Mouse (Mus musculus) thymus, postnatal 25 days (tissue): ENCODE measurements around the gene Rgs19.
A peak's percentile ranks its signal among the peaks of the same experiment; 100 is the strongest.

ENCODE experiments used
- DNase-seq: peaks from one replicate; pipeline ENCODE4 v3.0.0; 2022

The Rgs19 gene

DNA sequence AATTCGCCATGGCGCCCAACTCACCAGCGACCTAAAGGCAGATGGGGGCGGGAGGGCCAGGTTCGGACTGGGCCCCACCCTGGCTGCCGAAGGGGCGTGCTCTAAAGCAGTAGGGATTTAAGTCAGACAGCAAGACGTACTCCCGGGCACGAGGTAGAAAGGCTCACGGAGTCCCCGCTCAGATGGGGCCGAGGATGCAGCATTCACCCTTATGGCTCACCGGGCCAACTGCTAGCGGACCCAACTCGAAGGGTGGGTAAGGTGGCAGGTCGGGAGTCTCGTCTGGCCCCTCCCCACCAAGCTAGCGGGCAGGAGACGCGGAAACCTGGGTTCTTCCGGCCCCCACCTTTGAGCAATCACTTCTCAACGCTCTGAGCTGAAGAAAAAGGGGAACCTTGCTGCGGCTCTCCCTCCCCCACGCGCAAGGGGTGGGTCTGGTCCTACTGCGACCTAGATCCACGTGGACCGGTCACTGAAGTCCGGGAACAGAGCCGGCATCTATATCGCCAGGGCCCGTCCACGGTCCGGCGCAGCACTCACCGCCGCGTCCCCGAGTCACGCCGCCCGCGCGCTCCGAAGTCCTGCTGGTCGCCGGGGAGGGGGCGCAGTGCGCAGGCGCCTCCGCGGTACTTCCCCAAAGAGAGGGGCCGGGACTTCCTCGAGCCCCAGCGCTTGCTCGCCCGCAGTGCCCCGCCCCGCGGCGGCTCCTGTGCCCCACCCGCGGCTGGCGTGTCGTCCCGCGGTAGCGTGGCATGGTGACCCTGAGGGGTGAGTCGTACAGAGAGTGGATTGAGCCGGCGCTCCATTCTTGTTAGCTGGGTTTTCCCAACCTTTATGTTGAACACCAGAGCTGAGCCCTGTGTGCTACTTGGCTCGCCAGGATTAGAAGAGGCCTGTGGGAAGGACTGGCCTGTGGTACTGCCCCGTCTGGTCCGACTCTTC, at the start of gene Rgs19:
Gene Rgs19, minus strand, starts transcription at position 639 of the 942 bp plus-strand sequence.
- peak; percentile 92 for DNase-seq

DNA sequence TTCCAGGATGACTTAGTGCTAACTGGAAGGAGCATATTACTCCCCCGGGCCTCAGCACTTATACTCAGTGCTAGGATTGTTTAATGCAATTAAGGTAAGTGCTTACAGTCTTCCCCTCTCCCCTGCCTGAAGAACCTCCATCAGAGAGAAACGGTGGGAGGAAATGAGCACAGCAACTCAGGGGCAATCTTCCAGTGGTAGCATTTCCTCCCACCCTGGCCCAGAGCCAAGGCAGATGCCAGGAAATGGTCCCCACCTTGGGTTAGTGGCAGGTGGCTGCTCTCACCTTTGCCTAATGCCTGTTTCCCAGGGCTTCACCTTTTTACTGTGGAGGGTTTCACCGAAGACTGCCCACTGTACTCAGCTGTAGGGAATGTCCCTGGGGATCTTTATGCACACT, 36.3 kb upstream of the Rgs19 start:
- DNase-seq, result peak; percentile 53

DNA sequence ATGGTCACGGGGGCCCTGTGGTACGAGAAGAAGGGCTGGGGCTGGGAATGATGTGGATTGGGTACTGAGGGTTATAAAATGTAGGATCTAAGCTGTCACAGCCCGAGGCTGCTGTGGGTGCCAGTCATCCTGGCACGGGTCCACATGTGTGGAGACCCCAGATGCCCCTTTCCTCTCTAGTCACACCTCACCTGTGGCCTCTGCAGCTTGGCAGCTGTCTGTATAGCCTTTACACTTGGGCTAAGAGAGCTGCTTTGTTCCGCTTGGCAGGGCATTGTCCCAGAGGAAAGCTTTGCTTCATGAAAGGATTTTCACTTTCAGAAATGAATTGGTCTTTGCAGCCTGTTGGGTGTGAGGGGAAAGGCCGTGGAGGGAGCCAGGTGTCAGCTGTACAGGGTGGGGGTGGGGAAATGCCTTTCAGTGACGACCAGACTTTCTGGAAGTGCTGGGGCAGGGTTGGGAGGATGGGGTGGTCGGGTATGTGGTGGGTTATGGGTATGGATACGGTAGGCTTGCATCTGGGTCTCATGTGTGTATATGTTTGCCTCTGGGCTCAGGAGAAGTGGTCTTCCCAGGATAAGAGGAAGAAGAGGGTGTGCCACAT, 34.0 kb upstream of the Rgs19 start:
- DNase-seq, result no peak

DNA sequence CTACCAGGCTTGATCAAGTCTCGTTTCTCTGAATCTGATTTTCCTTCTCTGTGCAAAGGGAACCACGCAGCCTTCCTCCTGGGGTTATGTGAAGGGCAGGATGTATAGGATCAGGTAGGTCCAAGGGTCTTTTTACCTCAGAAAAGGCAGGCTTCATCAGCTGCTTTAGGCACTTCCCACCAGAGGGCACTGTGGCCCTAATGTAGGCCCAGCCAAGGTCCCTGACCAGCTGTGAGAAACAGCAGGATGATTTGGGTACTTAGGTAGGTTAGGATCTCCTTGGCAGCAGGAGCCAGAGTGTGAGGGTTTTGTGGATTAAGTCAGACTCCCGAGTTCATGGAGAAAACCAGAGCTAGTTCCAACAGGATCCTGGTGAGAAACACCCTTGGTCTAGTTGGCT, 28.4 kb upstream of the Rgs19 start:
- peak; percentile 30 for DNase-seq

DNA sequence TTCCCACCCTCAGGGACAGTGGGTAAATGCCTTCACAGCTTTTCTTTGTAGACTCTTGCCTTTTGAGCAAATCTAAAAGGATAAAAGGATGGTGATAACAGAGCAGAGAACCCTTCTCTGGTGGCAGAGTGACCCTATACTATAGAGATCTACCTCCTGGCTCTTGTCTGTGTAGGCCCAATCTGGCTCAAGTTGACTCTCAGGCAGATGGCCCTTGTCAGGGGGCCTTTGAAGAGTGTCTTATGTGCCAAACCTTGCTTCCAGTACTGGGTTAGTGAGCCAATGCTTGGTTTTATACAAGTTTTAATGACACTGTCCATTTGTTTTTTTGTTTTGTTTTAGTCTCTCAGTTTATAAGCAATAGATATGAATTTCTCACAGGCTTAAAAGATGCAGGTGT, 27.4 kb upstream of the Rgs19 start:
- DNase-seq, result no peak

DNA sequence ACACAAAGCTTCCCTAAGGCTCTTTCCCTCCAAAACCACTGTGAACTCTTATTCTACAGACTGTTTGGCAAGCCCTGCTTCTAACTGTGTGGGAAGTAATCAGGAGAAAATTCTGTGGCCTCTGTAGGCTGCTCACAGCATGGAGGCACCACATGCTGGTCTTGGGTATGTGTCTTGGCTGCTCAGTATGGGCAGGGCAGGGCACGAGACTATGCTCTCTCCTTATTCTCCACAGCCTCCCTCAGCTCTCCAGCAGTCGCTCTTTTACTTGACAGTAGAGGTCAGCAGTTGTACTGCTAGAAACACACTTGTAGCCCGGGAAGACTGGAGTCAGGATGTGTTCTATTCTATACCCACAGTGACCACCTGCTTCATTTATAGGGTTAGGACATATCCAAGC, 26.3 kb upstream of the Rgs19 start:
- DNase-seq, result no peak

DNA sequence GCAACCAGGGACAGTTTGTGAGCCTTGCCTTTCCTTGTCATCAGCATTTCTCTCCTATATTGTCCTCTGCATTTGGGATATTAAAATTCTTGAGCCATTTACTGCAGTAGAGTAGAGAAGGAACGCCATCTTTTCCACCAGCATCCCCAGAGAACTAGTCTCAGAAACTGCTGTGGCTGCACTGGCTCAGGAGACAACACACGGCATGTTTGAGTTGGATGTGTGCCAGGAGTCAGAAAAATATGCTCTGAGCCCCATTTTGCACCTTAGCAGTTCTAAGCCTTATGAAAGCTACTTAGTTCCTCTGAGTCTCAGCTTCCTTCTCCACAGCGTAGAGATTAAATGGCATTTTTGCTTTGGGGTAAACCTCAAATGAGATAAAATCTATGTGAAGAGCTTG, 23.2 kb upstream of the Rgs19 start:
- no peak for DNase-seq

DNA sequence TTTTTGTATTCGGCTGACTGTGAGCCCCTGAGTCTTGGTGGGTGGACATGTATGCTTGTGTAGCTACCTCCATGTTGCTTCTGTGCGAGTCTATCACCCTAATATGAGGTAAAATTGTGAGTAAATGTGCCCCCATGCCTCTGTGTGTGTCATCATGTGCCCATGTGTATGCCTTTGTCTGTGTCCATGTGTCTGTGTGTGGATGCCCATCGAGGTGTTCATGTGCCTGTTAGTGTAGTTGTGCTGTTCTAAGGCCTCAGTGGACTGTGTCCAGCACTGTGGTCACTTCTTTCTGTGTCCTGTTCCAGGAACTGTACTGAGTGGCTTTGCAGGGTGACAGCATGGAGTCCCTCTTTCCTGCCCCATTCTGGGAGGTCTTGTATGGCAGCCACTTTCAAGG, 21.6 kb upstream of the Rgs19 start:
- DNase-seq, result no peak

DNA sequence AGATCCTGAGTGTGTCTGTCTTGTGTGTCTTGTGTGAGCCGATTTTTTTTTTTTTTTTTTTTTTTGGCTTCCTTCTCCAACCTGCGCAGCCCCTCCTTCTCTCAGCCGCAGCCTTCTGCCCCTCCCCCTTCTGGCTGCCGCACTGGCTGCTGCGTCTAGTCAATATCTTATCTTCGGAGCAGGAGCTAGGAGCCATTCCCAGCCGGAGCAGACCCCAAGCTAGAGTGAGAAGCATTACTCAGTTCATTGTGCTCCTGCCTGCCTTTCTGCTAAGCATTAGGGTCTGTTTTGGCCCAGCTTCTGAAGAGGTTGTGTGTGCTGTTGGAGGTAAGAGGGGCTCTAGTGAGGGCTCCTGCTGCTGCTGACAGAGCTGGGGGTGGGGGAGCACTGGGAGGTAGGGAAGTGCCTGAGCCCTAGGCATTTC, 21.1 kb upstream of the Rgs19 start, which contains the start of gene Oprl1:
Gene Oprl1, plus strand, starts transcription at position 114 of the 424 bp plus-strand sequence.
- DNase-seq, result peak; percentile 25

DNA sequence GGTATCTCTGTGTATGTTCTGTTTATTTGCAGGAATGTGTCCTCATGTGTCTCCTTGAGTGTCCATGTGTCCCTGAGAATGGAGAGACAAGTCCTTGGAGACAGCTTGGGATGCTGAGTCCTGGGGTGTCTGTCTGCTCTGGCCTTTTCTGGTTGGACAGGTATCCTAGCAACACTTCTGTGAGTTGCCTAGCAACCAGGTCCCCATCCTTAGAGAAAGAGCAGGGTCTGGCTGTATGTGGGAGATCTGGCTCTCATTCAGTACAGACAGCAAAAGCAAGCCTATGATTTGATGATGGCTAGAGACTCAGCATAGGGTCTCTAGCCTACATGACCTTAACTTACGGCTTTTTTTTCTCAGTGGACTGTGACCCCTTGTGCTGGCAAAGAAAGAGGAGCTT, 20.0 kb upstream of the Rgs19 start:
- no peak for DNase-seq

DNA sequence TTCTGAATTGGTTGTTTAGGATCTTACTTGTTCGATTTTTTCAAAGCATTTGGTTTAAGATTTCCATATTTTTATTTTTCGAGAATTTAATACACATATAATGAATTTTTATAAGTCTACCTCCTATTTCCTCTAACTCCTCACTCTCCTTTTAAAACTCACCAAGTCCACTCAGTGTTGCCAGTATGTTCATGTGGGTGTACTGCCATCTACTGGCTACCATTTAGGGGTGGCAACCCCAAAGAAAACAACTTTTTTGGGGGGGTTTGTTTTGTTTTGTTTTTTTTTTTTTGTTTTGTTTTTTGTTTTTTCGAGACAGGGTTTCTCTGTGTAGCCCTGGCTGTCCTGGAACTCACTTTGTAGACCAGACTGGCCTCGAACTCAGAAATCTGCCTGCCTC, 12.9 kb upstream of the Rgs19 start:
- peak; percentile 35 for DNase-seq

DNA sequence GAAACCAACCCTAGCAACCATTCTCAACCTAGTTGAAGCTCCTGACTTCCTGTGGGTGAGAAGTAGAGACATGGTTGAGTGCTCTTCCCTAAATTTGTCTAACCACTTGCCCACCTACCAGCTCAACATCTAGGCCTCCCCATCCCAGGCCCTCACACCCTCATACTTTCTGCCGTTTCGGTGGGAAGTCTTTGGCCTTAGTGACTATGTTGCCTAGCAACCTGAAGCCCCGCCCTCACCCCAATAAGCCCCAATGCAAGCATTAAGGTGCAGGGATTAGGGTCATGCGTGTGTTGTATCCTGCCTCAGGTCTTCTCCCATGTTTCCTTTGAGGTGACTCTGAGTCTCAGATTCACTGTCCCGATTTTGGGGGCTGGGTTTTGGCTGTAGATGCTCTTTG, 4.5 kb upstream of the Rgs19 start, which contains the start of gene Lkaaear1:
Gene Lkaaear1, minus strand, starts transcription at position 202 of the 400 bp plus-strand sequence.
- no peak for DNase-seq

DNA sequence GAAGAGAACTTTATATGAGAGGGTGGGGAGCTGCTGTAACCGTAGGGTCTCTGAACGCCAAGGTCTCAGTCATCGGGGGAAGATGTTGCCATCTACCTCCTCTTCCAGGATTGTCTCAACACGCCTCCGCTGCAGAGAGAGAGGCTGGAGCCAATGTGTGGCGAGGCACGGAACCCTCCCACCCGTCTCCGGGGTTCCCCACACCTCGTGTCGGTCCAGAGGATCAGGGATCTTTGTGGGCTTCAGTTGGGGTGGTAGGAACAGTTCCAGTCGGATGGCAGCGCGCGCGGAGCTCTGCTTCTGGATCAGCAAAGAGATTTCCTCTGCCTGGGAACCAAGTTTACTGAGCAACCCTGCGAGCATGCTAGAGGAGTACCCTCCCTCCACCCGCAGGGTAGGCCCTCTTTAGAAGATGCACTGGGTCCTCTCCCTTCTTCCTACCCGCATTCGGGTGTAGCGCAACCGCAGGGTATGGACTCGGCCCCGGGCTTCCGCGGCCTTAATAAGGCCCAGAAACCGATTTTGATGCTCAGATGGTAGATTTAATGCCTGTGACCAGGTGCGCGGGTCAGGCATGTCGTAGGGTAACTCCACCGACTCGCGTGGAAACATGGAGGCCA, 3.1 kb upstream of the Rgs19 start:
- no peak for DNase-seq

DNA sequence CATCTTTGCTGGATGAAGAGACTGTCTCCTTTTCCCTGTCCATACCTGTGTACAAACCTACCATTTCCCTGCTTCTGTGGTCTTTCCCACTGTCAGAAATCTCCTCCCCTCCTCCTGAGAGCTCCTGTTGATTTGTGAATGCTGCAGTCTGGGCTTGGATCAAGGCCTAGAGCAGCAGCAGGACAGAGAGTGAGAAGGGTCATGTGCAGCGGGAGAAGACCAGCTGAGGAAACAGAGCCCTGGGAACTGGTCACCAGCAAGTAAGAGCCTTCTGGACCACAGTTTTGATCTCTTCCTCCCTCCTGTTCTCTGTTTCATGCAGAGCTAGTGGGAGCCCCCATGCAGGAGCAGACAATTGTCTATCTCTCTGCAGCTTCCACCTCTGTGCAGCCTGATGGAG, 2.0 kb upstream of the Rgs19 start:
- no peak for DNase-seq

DNA sequence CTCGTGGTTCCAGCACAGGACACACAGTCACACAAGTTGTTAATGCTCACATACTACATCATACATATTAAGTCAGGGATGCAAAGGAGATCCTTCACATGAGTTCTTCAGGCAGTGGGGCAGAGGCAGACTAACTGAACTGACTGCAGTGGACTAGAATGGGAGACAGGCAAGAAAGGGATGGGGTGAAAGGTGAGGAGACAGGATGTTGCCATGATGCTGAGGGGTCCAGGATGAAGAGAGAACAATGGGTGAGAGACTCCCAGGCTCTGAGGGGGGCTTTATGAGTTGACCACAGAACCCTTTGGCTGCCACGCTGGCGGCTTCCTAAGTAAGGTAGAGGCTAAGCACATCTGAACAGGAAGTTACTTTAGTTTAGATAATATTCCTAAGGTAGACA, 804 bp upstream of the Rgs19 start:
- no peak for DNase-seq

DNA sequence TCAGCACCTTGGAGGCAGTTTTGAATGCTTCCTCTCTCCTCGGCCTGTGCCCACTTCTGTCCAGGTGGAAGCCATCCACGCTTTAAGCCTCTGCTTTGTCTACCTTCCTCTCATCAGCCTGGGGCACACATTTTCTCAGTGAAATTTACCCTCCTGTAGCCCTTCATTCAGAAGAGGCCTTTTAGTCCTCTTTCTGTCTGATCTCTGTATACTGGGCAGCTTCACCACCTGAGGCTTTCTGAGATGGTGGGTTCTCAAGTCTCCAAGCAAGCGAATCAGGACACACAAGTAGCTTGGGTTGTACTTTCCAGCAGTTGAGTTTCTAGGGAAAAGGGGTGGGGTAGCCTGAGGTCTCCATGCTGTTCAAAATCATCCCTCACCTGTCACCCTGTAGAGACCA, 1.5 kb downstream of the Rgs19 start:
- no peak for DNase-seq

DNA sequence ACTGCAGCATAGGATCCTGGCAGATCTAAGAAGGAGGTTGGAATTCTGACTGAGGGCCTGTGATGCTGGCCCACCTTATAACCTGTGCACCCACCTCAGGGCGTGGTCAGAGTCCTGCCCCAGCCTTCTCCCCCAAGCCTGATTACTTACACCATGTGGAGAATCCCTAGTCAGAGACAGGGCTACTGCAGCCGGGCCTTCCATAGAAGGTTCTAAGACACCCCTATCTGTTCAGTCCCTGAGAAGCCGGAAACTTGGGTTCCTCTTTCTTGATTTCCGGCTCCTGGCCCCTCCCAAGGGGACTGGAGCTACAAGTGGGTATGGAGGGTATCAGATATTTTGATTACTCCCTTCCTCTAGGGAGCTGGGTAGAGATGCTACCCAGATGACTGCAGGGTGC, 2.2 kb downstream of the Rgs19 start:
- DNase-seq, result peak; percentile 42

DNA sequence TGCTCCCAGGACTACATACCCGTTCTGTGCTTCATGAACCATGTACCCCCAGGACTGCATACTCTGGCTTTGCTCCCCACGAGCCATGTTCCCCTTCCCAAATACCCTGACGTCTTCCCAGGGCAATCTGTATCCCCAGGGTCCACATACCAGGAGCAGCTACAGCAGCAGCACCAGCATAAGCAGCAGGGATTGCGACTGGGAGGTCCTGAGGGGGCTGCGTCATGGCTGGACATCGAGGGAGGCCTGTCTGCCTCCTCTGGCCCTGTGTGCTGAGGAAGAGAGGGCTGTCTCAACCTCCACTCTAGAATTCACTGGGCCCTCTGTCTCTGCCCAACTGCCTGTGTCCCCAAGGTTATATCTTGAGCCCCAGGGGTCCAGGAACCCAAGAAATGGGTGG, 2.7 kb downstream of the Rgs19 start:
- DNase-seq, result no peak

DNA sequence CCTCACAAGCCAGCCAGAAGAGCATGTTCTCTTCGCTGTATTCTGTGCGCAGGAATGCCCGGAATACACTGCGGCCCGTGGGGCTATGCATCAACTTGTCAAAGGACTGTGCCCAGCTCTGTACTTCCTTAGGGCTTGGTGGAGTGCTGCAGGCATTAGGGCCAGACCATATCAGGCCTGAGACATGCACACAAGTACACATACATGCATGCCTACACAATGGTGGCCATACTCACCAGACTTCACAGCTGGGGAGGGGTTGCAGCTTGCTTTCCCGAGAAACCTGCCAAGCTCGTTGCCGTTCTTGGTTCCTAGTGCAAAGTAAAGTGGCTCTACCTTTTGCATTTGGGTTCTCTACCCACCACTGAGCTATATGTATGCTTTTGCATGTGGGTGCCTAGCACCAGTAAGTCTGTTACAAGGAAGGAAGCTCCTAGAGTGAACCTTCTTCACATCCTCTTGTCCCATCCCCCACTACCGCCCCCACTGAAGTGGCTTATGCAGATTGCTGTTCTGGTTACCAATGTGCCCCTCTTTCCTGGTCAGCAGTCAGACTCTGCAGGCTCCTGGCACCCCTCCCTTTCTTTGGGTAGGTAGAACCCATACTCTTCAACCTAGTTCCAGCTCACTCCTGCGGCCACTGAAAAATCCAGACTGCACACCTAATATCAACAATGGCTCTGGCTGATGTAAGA, 4.2 kb downstream of the Rgs19 start:
- DNase-seq, result peak; percentile 30

DNA sequence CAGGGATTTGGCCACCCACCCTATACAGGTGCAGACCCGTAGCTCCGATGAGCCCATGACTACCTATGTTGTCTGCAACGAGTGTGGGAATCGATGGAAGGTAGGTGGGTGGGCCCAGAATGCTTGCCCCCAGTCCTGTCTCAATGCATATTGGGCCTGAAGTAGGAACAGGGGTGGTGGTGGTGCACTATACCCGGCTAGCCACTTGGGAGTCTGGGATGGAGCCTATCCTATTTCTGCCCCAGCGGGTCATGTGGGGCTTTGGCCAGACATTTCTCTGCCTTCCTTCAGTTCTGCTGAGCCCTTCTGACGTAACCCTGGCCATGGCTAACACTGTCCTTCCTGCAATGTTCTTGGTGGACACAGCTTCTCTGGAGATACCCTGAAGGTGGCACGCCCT, 6.2 kb downstream of the Rgs19 start:
- DNase-seq, result no peak

DNA sequence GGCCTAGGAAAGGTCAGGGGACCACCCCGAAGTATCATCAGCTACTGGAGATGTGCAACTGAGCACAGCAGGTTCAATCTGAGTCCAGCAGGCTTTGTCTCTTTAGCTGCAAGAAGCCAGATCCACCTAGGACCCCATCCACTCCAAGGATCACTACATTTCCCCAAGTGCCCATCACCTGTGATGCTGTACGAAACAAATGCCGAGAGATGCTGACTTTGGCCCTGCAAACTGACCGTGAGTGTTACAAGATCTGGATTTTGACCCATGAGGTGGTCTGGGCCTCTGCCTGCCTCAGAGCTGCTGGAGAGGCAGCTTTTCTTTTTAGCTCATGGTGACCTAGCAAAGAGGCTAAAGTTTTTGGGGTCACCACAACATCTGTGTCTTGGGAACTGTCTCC, 8.1 kb downstream of the Rgs19 start:
- DNase-seq, result no peak

DNA sequence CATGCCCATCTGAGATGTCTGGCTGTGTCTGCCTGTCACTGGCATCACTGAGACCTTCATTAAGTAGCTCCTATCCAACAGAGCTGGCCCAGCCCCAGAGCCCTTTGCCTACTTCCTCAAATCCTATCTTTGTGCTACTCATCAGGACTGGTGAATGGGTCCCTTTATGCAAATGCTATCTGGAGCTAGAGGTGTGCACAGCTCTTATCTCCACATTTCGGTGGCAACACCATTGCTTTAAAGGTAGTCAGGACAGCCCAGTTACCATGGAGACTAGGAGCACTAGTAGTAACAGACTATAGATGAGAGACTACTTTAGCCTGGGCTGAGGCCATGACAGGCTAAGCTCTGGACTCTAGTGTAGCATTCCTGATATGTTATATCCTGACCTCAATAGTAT, 9.1 kb downstream of the Rgs19 start:
- no peak for DNase-seq

DNA sequence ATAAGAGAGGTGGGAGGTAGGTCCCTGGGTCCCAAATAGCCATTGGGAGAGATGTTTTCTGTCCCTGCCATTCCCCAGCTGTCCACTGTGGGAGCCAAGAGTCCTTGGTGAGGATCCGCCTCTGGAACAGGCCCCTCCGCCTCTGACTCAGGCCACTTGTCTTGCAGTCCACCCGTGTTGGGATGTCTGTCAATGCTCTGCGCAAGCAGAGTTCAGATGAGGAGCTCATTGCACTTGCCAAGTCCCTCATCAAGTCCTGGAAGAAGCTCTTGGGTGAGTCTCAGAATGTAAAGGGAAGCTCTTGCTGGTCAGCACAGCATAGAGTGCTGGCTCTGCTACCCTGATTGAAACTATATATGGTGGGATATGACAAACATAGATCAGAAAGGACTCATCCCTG, 10.4 kb downstream of the Rgs19 start:
- no peak for DNase-seq
